Mouse (Mus musculus) hindbrain, embryonic 12.5 days (tissue): ENCODE measurements around the gene Myh3. TPM values are rescaled to one million over a fixed set of nuclear protein-coding genes. Genes with fewer than 3 reads are reported as not detected.

Experiments
- ATAC-seq: fragments of 200-750 bp; cut with Nextera tagmentation; 2 replicates; pipeline ENCODE4 v1.8.0; 2017; ENCODE audit warnings: moderate TSS enrichment; ENCODE audit not compliant: low FRiP score
- H3K27ac ChIP-seq: fragments of 300-500 bp; sonication (generic); 2 replicates; pipeline ENCODE4 v1.5.1; 2016; ENCODE audit warnings: mild to moderate bottlenecking
- H3K27me3 ChIP-seq: fragments of 300-500 bp; sonication (generic); 2 replicates; pipeline ENCODE4 v1.6.1; 2016; ENCODE audit warnings: mild to moderate bottlenecking
- H3K36me3 ChIP-seq: fragments of 300-500 bp; sonication (generic); 2 replicates; pipeline ENCODE4 v1.6.1; 2016; ENCODE audit warnings: mild to moderate bottlenecking
- H3K4me1 ChIP-seq: fragments of 300-500 bp; sonication (generic); 2 replicates; pipeline ENCODE4 v1.6.1; 2016
- H3K4me2 ChIP-seq: fragments of 300-500 bp; sonication (generic); replicated peaks from 2 replicates; pipeline ENCODE4 v1.6.1; 2016; ENCODE audit warnings: mild to moderate bottlenecking
- H3K4me3 ChIP-seq: fragments of 300-500 bp; sonication (generic); 2 replicates; pipeline ENCODE4 v1.5.1; 2016; ENCODE audit warnings: mild to moderate bottlenecking
- H3K9ac ChIP-seq: fragments of 300-500 bp; sonication (generic); 2 replicates; pipeline ENCODE4 v1.6.1; 2016; ENCODE audit warnings: mild to moderate bottlenecking, moderate library complexity
- H3K9me3 ChIP-seq: fragments of 300-500 bp; sonication (generic); replicated peaks from 2 replicates; pipeline ENCODE4 v1.6.1; 2016; ENCODE audit warnings: mild to moderate bottlenecking
- WGBS: fragments of 180-500 bp; shearing (Covaris S2); methylation state at CpG from one replicate; pipeline ENCODE4 v1.1.7; 2016; 5-methylcytosine and 5-hydroxymethylcytosine counted together
- microRNA-seq: library from miRNA; unstranded; fragments of <30 nt; microRNA quantifications from one replicate; pipeline ENCODE4, GENCODE M21; 2017
- polyA plus RNA-seq: library from polyadenylated mRNA; unstranded; fragments of >200 nt; fragmentation: Nextera tagmentation; extraction: Ambion mirVana; gene quantifications from 2 replicates; pipeline ENCODE4 v1.2.1, GENCODE M21; 2016

The Myh3 gene
- polyA plus RNA-seq, 1 experiment from 2014 or later: 4.3 TPM

GRCm38 (mm10) chr11:67150237-67150636, 72.1 kb downstream of the Myh3 start:
- no peak overlapping the region for H3K9ac ChIP-seq
- H3K9me3 ChIP-seq: no peaks in the 10 kb centered on the region
- no peak for ATAC-seq
- no peak overlapping the region for H3K4me3 ChIP-seq
- H3K4me2 ChIP-seq: no peak overlapping the region
- no peaks in the 10 kb centered on the region for H3K4me1 ChIP-seq
- H3K27me3 ChIP-seq: no peaks in the 10 kb centered on the region
- 83% methylated on average over 2 of the region's 2 CpGs for WGBS
- no peak overlapping the region for H3K27ac ChIP-seq
- H3K36me3 ChIP-seq: no peaks in the 10 kb centered on the region

GRCm38 (mm10) chr11:67151159-67151558, 73.1 kb downstream of the Myh3 start:
- no peak overlapping the region for H3K9ac ChIP-seq
- no peaks in the 10 kb centered on the region for H3K9me3 ChIP-seq
- no peaks in the 10 kb centered on the region for H3K27me3 ChIP-seq
- H3K4me2 ChIP-seq: no peak overlapping the region
- 80% methylated on average over 3 of the region's 3 CpGs for WGBS
- no peak overlapping the region for H3K27ac ChIP-seq
- H3K4me3 ChIP-seq: no peak overlapping the region
- ATAC-seq: no peak
- no peaks in the 10 kb centered on the region for H3K36me3 ChIP-seq
- no peaks in the 10 kb centered on the region for H3K4me1 ChIP-seq

Small RNAs within 50 kb of the gene (microRNA-seq; reads per million reads assigned to microRNA genes)
- not detected for gene Mir6923

Other genes starting within 250 kb of the Myh3 start
- 5.7 and 6.7 TPM in 2 replicates for gene Pirt, start 166.3 kb upstream of the Myh3 start, polyA plus RNA-seq
- gene Tmem238l, start 121.7 kb upstream of the Myh3 start, polyA plus RNA-seq: not detected in 2 replicates
- 0.43 and 1.2 TPM in 2 replicates for gene Tmem220, start 53.1 kb upstream of the Myh3 start, polyA plus RNA-seq
- 37.8 and 39.6 TPM in 2 replicates for gene Adprm, start 25.7 kb upstream of the Myh3 start, polyA plus RNA-seq
- gene Sco1, start 25.6 kb upstream of the Myh3 start, polyA plus RNA-seq: 18.2 and 18.9 TPM in 2 replicates
- 0.05 TPM in 1 of 2 replicates, not detected in the other for gene Myh2, start 92.7 kb downstream of the Myh3 start, polyA plus RNA-seq
- 0.10 TPM in 1 of 2 replicates, not detected in the other for gene Myh1, start 121.8 kb downstream of the Myh3 start, polyA plus RNA-seq
- 0.18 TPM in 1 of 2 replicates, not detected in the other for gene Myh4, start 159.7 kb downstream of the Myh3 start, polyA plus RNA-seq
- 1.9 and 5.8 TPM in 2 replicates for gene Myh8, start 198.8 kb downstream of the Myh3 start, polyA plus RNA-seq
- 0.04 and 0.07 TPM in 2 replicates for gene Myh13, start 243.4 kb downstream of the Myh3 start, polyA plus RNA-seq